Mouse (Mus musculus) thymus, postnatal 25 days (tissue): ENCODE measurements at regions not wholly inside any gene's neighbourhood (a gene's known extent, or its start where the extent isn't known, plus 50 kb on each side); places are given as distances from the start of the nearest gene placed in this dataset.
"Not testable (repeated sequence)": the region's sequence is repeated elsewhere in the genome, so short reads cannot be mapped to it uniquely, and the experiment has no call there.

Experiments used
- DNase-seq: peaks from one replicate; pipeline ENCODE4 v3.0.0; 2022

GRCm38 (mm10) chr14:17560001-17560400, 100.1 kb upstream of the Thrb start:
- DNase-seq = not testable (repeated sequence)

- DNase-seq = no peak
These were observed 92.1 kb upstream of the Thrb start for GRCm38 (mm10) chr14:17567927-17568326.

- no peak for DNase-seq
These were observed 90.9 kb upstream of the Thrb start for GRCm38 (mm10) chr14:17569087-17569636.

- DNase-seq = no peak
These were observed 81.3 kb upstream of the Thrb start for GRCm38 (mm10) chr14:17578776-17579175.

GRCm38 (mm10) chr14:17589595-17589994, 70.5 kb upstream of the Thrb start:
- no peak for DNase-seq

- no peak for DNase-seq
These were observed 60.5 kb upstream of the Thrb start for GRCm38 (mm10) chr14:17599553-17599952.

GRCm38 (mm10) chr14:17602357-17602756, 57.7 kb upstream of the Thrb start:
- DNase-seq = no peak

- DNase-seq = no peak
These were observed 54.0 kb upstream of the Thrb start for GRCm38 (mm10) chr14:17606018-17606417.

GRCm38 (mm10) chr14:17607186-17607585, 52.9 kb upstream of the Thrb start:
- DNase-seq = no peak
